Mouse (Mus musculus) CH12F3 (cell line): ENCODE data around the gene Lrch3.

Source experiments
- in situ Hi-C: fragments of 300-500 bp; cut with MboI; formaldehyde crosslinking; loops from 2 replicates; pipeline ENCODE4 v1.14.3; 2020; ENCODE audit warnings: low sequenced_read_pairs

Lrch3 gene

DNA sequence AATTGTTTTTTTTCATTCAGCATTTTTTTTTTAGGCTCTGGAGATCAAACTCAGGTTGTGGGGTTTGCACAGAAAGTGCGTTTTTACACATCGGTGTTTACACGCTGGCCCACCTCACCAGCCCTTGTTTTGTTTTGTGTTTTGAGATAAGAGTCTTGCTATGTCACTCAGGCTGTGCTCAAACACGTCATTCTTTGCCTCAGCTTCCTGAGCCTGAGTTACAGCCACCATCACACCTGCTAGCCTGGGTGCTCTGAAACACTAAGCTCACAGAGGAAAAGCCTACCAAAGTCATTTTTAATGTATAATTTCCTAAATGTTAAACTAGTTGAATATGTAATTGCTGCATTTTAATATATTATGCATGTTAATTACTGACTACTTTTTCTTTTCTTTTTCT is 67.5 kb downstream of the Lrch3 start:
- in situ Hi-C loops: no loop called here

DNA sequence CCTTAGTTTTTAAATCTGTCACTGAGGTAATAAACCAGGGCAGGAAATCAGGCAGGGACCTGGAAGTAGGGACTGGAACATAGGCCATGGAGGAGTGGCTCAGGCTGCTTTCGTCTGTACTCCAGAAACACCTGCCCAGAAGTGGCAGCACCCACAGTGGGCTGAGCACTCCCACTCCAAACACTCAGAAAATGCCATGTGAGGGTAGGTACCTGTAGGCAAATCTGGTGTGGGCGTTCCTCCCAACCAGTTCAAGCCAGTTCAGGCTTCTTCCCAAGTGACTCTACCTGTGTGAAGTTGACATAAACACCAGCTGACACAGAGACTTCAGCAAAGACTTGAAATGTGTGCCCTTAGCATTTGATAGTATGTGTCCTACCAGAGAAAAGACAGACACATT is 70.7 kb downstream of the Lrch3 start:
- in situ Hi-C loops: no loop called here

DNA sequence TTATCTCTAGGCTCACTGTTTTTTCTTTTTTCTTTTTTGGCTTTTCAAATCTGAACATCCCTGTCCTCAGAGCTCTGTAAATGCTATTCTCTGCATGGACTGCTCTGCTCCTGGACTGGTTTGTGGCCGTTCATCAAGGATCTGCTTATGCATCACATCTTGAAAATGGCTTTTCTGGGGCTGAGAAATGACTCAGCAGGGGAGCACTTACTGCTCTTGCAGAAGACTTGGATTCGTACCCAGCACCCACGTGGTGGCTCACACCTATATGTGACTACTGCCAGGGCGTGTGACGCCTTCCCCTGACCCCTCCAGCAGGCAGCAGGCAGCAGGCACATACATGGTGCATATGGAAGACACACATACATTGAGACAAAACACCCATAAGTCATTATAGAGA is 78.3 kb downstream of the Lrch3 start:
- in situ Hi-C loops: no loop called here

GRCm38 (mm10) chr16:33005216-33005615 is 91.3 kb downstream of the Lrch3 start:
- in situ Hi-C loops: no loop called here

GRCm38 (mm10) chr16:33006888-33007287 is 93.0 kb downstream of the Lrch3 start:
- in situ Hi-C loops: no loop called here

DNA sequence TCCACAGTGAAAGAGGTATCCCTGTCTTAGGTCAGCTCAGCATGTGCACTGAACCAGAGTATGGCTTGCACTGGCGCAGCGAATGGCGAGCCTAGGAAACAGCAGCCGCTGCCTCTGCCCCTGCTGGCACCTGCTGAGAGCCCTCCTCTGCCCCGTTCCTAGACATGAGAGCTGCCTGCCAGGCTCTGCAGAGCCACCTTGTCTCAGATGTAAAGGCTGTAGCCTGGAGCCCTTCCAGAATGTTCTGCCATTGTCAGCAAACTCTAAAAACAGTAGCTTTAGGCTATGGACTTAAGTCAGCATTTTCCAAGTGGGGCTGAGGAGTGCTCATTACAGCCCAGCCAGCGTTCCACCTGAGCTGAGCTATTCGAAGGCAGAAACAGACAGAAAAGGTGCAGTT is 93.5 kb downstream of the Lrch3 start:
- in situ Hi-C loops: no loop called here

- in situ Hi-C loops: no loop called here
Measured at GRCm38 (mm10) chr16:33010166-33010565, 96.3 kb downstream of the Lrch3 start.

- in situ Hi-C loops: no loop called here
Measured at GRCm38 (mm10) chr16:33013801-33014200, 99.9 kb downstream of the Lrch3 start.

- in situ Hi-C loops: no loop called here
Measured at GRCm38 (mm10) chr16:33014921-33015320, 101.0 kb downstream of the Lrch3 start.

GRCm38 (mm10) chr16:33015396-33015907 is 101.6 kb downstream of the Lrch3 start:
- in situ Hi-C loops: no loop called here

GRCm38 (mm10) chr16:33015986-33016385 is 102.1 kb downstream of the Lrch3 start:
- in situ Hi-C loops: no loop called here

DNA sequence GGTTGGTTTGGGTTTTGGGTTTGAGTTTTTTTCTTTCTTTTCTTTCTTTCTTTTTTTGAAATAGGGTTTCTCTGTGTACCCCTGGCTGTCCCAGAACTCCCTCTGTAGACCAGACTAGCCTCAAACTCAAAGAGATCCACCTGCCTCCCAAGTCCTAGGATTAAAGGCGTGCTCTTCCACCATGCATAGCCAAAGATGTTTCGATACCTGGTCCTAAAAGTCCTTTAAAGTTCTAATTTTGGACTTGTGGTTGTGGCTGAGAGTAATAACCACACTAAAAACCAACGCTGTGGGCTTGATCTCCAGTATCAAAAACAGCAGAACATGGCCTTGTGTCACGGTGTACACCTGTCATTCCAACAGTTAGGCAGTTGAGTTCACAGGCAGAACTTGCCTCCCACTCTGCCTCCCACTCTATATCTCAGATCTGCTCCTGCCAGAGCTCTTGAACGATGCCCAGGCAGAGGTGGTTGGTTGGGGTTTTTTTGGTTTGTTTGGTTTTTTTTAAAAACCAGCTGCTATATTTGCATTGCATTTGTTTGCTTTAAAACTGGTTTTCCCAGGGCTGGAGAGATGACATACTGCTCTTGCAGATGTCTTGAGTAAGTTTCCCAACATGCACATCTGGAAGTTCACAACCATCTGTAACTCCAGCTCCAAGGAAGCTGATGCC is 103.9 kb downstream of the Lrch3 start:
- in situ Hi-C loops: no loop called here

DNA sequence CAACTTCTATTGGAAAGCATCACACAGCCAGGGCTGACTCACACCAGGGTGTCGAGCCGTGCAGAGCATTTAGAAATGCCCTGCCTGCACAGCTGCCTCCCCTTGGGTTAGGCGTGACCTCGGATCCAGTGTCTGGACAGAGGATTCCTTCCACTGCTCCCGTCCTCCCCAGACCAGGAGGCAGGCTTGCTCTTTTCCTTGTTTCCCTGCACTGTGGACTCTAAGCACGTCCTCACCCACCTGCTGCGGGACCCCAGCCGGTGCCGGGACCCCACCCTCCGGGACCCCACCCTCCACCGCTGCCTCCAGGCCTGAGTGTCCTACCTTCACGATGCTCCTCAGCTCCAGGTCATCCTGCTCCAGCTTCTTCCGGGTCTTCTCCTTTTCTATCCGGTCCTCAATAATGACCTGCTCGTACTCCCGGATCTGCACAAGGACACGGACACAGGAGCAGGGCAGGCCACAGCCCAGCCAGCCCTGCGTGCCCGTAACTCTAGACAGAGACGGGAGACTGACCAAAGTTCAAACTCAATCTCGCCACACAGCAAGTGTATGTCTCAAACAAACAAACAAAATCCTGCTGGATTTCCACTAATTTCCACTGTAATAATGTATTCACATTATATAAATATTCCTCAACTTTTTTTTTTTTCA is 105.3 kb downstream of the Lrch3 start:
- in situ Hi-C loops: no loop called here

DNA sequence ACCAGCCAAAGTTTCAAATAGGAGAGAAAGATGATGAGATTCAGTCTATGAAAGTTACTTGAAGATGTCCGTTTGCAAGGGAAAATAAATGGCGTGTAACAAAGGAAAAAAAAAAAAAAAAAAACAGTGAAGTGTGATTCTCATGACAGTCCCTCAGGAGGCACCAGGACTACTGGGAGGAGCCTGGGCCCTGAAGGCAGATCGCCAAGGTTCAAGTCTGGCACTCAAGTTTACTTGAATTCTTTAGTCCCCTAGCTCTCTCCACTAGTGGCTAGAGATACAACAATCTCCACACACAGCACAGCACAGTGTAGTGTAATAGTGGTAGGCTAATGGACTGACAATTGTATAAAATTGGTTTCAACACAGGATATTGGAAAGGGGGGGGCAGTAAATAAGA is 107.5 kb downstream of the Lrch3 start:
- in situ Hi-C loops: no loop called here

GRCm38 (mm10) chr16:33023750-33024149 is 109.8 kb downstream of the Lrch3 start:
- in situ Hi-C loops: no loop called here

DNA sequence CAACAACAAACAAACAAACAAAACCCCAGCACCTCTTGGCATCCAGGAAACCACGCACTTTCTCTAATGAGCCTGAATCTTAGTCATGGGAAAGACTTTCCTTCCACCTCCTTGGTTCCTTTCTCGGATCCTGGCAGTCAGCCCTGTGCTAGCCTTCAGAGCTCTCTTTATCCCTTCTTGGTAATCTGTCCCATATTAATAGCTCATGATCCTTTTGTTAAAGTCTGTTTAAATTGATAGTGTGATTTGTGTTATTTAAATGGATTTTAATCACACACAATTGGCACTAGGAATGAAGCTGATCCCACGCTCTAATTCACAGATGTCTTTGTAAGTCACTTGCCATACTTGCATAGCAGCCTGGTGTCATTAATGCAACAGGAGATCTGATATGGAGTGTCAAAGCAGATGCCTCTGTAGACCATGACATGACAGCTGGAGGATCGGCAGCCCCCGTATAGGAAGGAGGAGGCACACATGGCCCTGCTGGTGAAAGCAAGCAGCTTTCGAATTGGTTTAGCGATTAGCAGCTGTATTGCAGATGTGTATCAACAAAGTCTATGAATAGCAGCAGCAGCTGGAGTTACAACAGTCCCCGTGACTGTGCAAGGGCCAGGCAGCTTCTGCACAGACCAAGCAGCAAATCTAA is 110.7 kb downstream of the Lrch3 start:
- in situ Hi-C loops: no loop called here

GRCm38 (mm10) chr16:33026357-33026756 is 112.5 kb downstream of the Lrch3 start:
- in situ Hi-C loops: no loop called here

DNA sequence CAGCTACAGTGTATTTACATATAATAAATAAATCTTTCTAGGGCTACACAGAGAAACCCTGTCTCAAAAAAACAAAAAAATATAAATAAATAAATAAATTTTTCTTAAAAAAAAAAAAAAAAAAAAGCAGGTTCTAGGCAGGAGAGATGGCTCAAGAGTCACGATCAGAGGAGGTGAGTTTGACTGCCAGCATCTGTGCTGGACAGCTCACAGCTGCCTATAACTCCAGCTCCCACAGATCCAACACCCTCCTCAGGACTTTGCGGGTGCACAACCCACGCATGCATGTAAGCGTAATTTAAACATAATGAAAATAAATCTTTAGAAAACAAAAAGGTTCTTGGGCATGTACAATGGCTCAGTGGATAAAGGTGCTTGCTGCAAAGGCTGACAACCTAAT is 122.1 kb downstream of the Lrch3 start:
- in situ Hi-C loops: no loop called here

DNA sequence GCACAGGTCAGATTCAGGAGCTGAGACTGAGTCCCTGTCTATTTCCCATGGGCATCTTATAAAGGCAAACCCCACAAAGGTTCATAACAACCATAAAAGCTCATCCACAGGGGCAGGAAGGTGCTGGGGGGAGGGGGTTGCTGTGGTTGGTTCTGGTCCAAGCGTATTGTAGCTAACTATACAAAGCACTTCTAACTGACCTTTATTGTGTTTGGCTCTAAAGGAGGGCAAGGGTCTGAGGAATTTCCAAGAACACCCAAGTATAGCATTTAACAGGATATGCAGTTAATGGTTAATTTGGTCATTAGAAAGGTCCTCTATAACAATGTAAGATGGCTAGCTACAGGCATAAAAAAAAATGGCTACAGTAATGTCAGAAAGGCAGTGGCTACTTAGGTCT is 128.8 kb downstream of the Lrch3 start:
- in situ Hi-C loops: no loop called here

GRCm38 (mm10) chr16:33043268-33043667 is 129.4 kb downstream of the Lrch3 start:
- in situ Hi-C loops: no loop called here

DNA sequence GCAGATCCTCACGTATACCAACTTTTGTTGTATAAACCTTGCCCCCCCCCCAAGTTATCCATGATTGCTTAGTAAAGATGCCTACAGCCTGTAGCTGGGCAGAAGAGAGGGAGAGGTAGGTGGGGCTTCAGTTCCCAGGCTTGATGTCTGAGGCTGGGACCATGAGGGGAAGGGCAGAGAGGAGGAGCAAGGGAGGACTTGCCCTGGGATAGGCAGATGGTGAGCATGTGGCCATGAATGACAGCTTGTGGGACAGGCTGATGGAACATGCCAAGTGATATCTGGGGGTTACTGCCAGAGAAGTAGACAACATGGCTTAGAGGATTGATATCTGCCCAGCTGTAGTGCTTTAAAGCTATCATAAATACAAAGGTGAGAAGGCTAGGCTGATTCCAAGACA is 134.1 kb downstream of the Lrch3 start:
- in situ Hi-C loops: no loop called here

DNA sequence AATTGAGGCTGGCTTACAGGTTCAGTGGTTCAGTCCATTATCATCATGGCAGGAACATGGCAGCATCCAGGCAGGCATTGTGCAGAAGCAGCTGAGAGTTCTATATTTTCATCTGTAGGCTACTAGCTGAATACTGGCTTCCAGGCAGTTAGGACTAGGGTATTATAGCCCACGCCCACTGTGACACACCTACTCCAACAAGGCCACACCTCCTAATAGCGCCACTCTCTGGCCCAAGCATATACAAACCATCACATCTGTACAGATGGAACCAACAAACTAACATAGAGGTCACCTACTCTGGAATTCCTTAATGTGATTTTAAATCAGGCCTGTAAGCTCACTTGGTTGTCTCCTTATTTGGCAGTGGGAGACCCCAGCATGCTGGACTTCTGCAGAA is 134.8 kb downstream of the Lrch3 start:
- in situ Hi-C loops: no loop called here
